Mouse (Mus musculus): ENCODE data around the gene Cend1.

DNA sequence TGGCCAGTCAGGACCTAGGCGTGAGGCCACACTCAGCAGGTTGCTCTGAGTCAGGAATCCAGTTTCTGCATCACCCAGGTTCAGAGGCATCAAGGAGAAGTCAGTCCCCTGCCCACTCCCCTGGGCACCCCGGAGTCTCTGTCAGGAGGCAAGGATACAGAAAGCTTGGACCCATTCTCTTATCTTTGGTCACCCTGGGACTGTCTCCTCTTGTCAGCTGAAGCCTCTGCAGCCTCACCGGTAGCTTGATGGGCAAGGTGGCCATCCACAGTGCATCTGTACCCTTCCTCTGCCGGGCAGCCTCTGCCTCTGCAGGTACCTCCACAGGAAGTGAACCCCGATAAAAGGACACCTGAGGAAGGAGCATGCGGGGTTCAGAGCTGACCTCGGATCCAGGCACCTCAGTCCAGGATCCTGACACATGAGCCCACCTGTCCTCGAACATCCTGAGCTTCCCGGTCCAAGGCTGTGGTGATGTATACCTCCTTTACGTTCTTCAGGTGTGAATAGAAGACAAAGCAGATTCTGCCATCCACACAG is 9.9 kb upstream of the Cend1 start:
- TF ChIP-seq CTCF (IDR thresholded peaks at IDR 0.05; ENCODE audit: low read depth), result no peak
- TF ChIP-seq EP300 (IDR thresholded peaks at IDR 0.05; ENCODE audit: low read depth), result no peak
